Mouse (Mus musculus): ENCODE results near the gene Hes7. TPM values are rescaled to one million over a fixed set of nuclear protein-coding genes. Genes with fewer than 3 reads are reported as not detected.

Hes7 gene
- polyA plus RNA-seq, 1 experiment from 2014 or later: 0.70 TPM

DNA sequence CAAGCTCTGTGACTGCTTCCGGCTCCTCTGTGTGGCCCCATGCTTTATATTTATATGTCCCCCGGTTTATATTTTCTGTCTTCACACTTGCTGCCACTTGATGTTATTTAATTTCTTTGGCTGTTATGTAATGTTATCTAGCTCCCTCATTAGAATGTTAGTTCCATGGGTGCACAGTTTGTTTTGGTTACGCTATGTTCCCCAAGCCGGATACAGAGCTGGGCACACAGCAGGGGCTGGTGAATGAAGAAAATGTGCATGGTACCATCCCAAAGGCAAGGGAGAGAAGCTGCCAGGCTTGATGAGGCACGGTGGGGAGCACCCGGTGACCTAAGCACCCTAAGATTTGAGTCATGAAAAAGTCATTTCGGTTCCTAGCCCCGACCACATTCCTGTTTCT is 33.6 kb downstream of the Hes7 start:
- H3K27ac ChIP-seq (ENCODE audit: poor library complexity, severe bottlenecking): no peak overlapping the region
- ATAC-seq (ENCODE audit: insufficient number of reproducible peaks, low FRiP score): no peak
- 76% methylated on average over 8 of the region's 8 CpGs for WGBS
- no peak overlapping the region for H3K4me3 ChIP-seq
- no peak overlapping the region for H3K4me2 ChIP-seq
- H3K36me3 ChIP-seq: no peaks in the 10 kb centered on the region
- no peaks in the 10 kb centered on the region for H3K9me3 ChIP-seq (replicated peaks)
- peaks cover 16% of the 10 kb centered on the region; the same call in 1 of the 2 replicates for H3K4me1 ChIP-seq (replicated peaks)
- H3K9ac ChIP-seq: no peak overlapping the region
- H3K27me3 ChIP-seq (replicated peaks): peaks cover 67% of the 10 kb centered on the region

DNA sequence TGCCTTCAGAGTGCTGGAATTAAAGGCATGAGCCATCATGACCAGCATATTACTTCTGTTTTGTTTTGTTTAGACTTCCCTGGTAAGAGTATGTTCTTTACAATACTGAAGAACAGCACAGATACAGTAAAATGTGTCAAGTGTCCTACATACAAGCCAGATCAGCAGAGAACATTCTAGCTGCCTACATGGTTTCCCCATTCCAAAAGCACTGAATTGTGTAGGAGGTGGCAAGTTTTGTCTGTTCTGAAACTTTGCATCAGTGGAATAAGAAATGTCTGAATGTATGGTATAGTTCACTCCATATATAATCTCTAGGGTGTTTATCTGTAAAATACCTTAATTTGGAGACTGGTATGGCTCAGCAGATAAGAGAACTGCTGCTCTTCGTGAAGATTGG is 35.1 kb downstream of the Hes7 start:
- H3K9me3 ChIP-seq (replicated peaks): no peaks in the 10 kb centered on the region
- H3K27me3 ChIP-seq (replicated peaks): peaks cover 77% of the 10 kb centered on the region
- no peak overlapping the region for H3K4me3 ChIP-seq

DNA sequence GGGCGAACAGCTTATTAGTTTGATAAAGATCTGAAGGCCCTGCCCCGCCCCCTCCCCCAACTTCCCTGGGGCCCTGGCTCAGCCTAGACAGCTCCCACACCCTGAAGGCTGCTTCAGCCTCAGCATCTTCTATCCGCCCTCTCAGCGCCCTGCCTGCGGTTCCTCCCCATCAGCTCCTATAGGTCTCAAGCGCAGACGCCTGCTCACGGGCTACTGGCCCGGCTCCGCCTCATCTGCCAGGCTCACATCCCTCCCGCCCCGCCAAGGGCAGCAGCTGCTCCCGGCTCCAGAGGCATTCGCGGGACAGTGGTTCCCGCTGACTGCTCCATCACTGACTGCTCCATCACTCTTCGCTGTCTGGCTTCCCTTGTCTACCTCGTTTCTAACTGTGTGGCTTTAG is 36.6 kb downstream of the Hes7 start, which contains the start of gene Alox12b:
Gene Alox12b, plus strand, starts transcription at position 190 of the 400 bp plus-strand sequence.
- WGBS: 3% methylated on average over 18 of the region's 18 CpGs
- peak within 1 kb of the TSS; percentile 22 for H3K4me2 ChIP-seq
- no peaks in the 10 kb centered on the region for H3K9me3 ChIP-seq (replicated peaks)
- H3K9ac ChIP-seq: no peak within 1 kb of the TSS; the same call in 1 of the 2 replicates
- H3K4me1 ChIP-seq (replicated peaks): peaks cover 6% of the 10 kb centered on the region; the same call in 1 of the 2 replicates
- H3K27me3 ChIP-seq (replicated peaks): peaks cover 74% of the 10 kb centered on the region
- H3K27ac ChIP-seq (ENCODE audit: poor library complexity, severe bottlenecking): no peak within 1 kb of the TSS
- no peak for ATAC-seq (ENCODE audit: insufficient number of reproducible peaks, low FRiP score)
- H3K36me3 ChIP-seq: no peaks in the 10 kb centered on the region
- H3K4me3 ChIP-seq: 0 out of 2 replicates have a peak within 1 kb of the TSS, but pooled peaks have one; percentile 5

More for the DNA sequence above, 35.1 kb downstream of the Hes7 start:
- Histone ChIP-seq H3K36me3 (no peaks in the 10 kb centered on the region), H3K4me2 (no peak overlapping the region), H3K4me1 (replicated peaks) (peaks cover 10% of the 10 kb centered on the region; the same call in 1 of the 2 replicates), H3K27ac (ENCODE audit: poor library complexity, severe bottlenecking) (no peak overlapping the region), H3K9ac (no peak overlapping the region)
- 31% methylated on average over 1 of the region's 1 CpGs for WGBS
- ATAC-seq (ENCODE audit: insufficient number of reproducible peaks, low FRiP score): no peak

DNA sequence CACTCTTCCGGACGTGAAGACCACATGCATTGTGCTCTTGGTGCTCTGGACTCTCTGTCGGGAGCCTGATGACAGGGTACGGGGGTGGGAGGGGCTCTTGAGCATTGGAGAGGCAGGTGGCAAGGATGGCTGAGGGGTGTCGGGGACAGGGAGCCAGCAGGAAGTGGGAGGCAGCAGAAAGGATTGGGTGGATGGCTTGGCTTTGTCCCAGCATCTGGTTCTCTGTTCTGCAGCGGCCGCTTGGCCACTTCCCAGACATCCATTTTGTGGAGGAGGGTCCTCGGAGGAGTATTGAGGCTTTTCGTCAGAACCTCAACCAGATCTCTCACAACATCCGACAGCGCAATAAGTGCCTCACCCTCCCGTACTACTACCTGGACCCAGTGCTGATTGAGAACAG is 49.1 kb downstream of the Hes7 start:
- H3K27ac ChIP-seq (ENCODE audit: poor library complexity, severe bottlenecking): no peak overlapping the region
- no peak overlapping the region for H3K4me2 ChIP-seq
- H3K36me3 ChIP-seq: no peaks in the 10 kb centered on the region
- 81% methylated on average over 12 of the region's 12 CpGs for WGBS
- no peak for ATAC-seq (ENCODE audit: insufficient number of reproducible peaks, low FRiP score)
- 0 out of 2 replicates have a peak, but pooled peaks cover under 1% of the 10 kb centered on the region for H3K4me1 ChIP-seq (replicated peaks)
- no peaks in the 10 kb centered on the region for H3K9me3 ChIP-seq (replicated peaks)
- peaks cover 57% of the 10 kb centered on the region for H3K27me3 ChIP-seq (replicated peaks)
- no peak overlapping the region for H3K9ac ChIP-seq
- H3K4me3 ChIP-seq: no peak overlapping the region

DNA sequence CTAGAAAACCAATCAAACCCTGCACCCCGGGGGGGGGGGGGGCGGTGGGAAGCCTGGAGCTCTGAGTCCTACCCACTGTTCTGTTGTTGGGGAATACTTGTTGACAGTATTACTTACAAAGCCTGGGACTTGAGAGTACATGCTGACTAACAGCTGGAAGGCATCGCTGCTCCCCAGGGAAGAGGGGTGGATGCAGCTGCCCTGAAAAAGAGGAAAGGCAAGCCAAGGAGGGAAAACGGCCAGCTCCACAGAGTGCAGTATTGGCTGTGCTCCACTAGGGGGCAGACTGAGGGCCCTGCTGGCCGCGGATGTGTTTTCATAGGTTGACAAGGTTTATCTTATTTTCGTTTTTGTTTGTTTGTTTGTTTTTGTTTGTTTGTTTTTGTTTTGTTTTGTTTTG is 51.4 kb downstream of the Hes7 start:
- Histone ChIP-seq H3K9me3 (replicated peaks) (no peaks in the 10 kb centered on the region), H3K27me3 (replicated peaks) (peaks cover 35% of the 10 kb centered on the region), H3K27ac (ENCODE audit: poor library complexity, severe bottlenecking) (no peak overlapping the region), H3K4me3 (no peak overlapping the region), H3K4me2 (no peak overlapping the region), H3K36me3 (no peaks in the 10 kb centered on the region), H3K4me1 (replicated peaks) (0 out of 2 replicates have a peak, but pooled peaks cover 5% of the 10 kb centered on the region), H3K9ac (no peak overlapping the region)
- 32% methylated on average over 7 of the region's 7 CpGs for WGBS
- ATAC-seq (ENCODE audit: insufficient number of reproducible peaks, low FRiP score): no peak

DNA sequence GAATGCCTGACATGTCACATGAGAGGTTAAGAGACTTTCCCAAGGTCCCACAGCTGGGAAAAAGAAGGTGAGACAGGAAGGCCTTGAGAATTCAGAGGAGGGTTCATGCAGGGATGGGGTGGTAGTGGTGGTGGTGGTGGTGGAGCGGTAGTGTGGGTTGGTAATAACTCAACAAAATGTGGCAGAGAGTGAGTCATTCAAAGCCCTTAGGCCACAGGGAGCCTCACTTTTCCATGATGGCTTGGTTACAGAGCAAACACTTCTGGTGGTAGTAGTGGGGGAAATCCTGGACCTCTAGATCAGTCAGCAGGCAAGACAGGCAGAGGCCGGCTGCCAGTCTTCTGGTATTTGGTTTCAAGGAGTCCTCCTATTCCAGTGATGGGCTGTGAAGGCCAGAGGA is 52.4 kb downstream of the Hes7 start:
- H3K4me1 ChIP-seq (replicated peaks): 0 out of 2 replicates have a peak, but pooled peaks cover 5% of the 10 kb centered on the region
- H3K9ac ChIP-seq: no peak overlapping the region
- no peak for ATAC-seq (ENCODE audit: insufficient number of reproducible peaks, low FRiP score)
- no peak overlapping the region for H3K4me2 ChIP-seq
- 94% methylated on average over 2 of the region's 2 CpGs for WGBS
- no peak overlapping the region for H3K27ac ChIP-seq (ENCODE audit: poor library complexity, severe bottlenecking)
- no peaks in the 10 kb centered on the region for H3K9me3 ChIP-seq (replicated peaks)
- no peak overlapping the region for H3K4me3 ChIP-seq
- H3K36me3 ChIP-seq: no peaks in the 10 kb centered on the region
- peaks cover 27% of the 10 kb centered on the region for H3K27me3 ChIP-seq (replicated peaks)

Other genes starting within 250 kb of the Hes7 start
- gene Ndel1, start 248.5 kb upstream of the Hes7 start, polyA plus RNA-seq (2016; fragmentation: Nextera tagmentation; extraction: Ambion mirVana): 62.7 and 67.0 TPM in 2 replicates
- gene Rnf222, start 231.9 kb upstream of the Hes7 start, polyA plus RNA-seq (2016; fragmentation: Nextera tagmentation; extraction: Ambion mirVana): 0.17 TPM in 1 of 2 replicates, not detected in the other
- gene Rpl26, start 218.8 kb upstream of the Hes7 start, polyA plus RNA-seq (2016; fragmentation: Nextera tagmentation; extraction: Ambion mirVana): 640 and 666 TPM in 2 replicates
- not detected in 2 replicates for gene Odf4, start 193.3 kb upstream of the Hes7 start, polyA plus RNA-seq (2016; fragmentation: Nextera tagmentation; extraction: Ambion mirVana)
- gene Arhgef15, start 162.9 kb upstream of the Hes7 start, polyA plus RNA-seq (2016; fragmentation: Nextera tagmentation; extraction: Ambion mirVana): 13.3 TPM in 2 replicates
- gene Slc25a35, start 152.3 kb upstream of the Hes7 start, polyA plus RNA-seq (2016; fragmentation: Nextera tagmentation; extraction: Ambion mirVana): 1.4 and 2.2 TPM in 2 replicates
- gene Rangrf, start 145.2 kb upstream of the Hes7 start, polyA plus RNA-seq (2016; fragmentation: Nextera tagmentation; extraction: Ambion mirVana): 64.3 and 67.5 TPM in 2 replicates
- 20.7 and 21.5 TPM in 2 replicates for gene Pfas, start 111.9 kb upstream of the Hes7 start, polyA plus RNA-seq (2016; fragmentation: Nextera tagmentation; extraction: Ambion mirVana)
- gene Ctc1, start 104.5 kb upstream of the Hes7 start, polyA plus RNA-seq (2016; fragmentation: Nextera tagmentation; extraction: Ambion mirVana): 60.8 and 62.7 TPM in 2 replicates
- gene Aurkb, start 74.8 kb upstream of the Hes7 start, polyA plus RNA-seq (2016; fragmentation: Nextera tagmentation; extraction: Ambion mirVana): 79.4 and 85.9 TPM in 2 replicates
- gene Borcs6, start 60.7 kb upstream of the Hes7 start, polyA plus RNA-seq (2016; fragmentation: Nextera tagmentation; extraction: Ambion mirVana): 10.7 and 13.6 TPM in 2 replicates
- gene Tmem107, start 49.6 kb upstream of the Hes7 start, polyA plus RNA-seq (2016; fragmentation: Nextera tagmentation; extraction: Ambion mirVana): 30.6 and 31.5 TPM in 2 replicates
- 97.2 and 100 TPM in 2 replicates for gene Vamp2, start 31.9 kb upstream of the Hes7 start, polyA plus RNA-seq (2016; fragmentation: Nextera tagmentation; extraction: Ambion mirVana)
- 9.4 and 9.8 TPM in 2 replicates for gene Per1, start 25.2 kb upstream of the Hes7 start, polyA plus RNA-seq (2016; fragmentation: Nextera tagmentation; extraction: Ambion mirVana)
- gene 9130213A22Rik, start 2.2 kb downstream of the Hes7 start, polyA plus RNA-seq (2016; fragmentation: Nextera tagmentation; extraction: Ambion mirVana): 0.42 and 0.65 TPM in 2 replicates
- gene Aloxe3, start 5.5 kb downstream of the Hes7 start, polyA plus RNA-seq (2016; fragmentation: Nextera tagmentation; extraction: Ambion mirVana): 0.17 and 0.54 TPM in 2 replicates
- gene Alox12b, start 36.6 kb downstream of the Hes7 start, polyA plus RNA-seq (2016; fragmentation: Nextera tagmentation; extraction: Ambion mirVana): not detected in 2 replicates
- 1.2 and 1.4 TPM in 2 replicates for gene Alox8, start 77.4 kb downstream of the Hes7 start, polyA plus RNA-seq (2016; fragmentation: Nextera tagmentation; extraction: Ambion mirVana)
- 0.15 and 0.17 TPM in 2 replicates for gene Gucy2e, start 116.6 kb downstream of the Hes7 start, polyA plus RNA-seq (2016; fragmentation: Nextera tagmentation; extraction: Ambion mirVana)
- 18.6 and 21.8 TPM in 2 replicates for gene Cntrob, start 203.4 kb downstream of the Hes7 start, polyA plus RNA-seq (2016; fragmentation: Nextera tagmentation; extraction: Ambion mirVana)
- gene Trappc1, start 203.6 kb downstream of the Hes7 start, polyA plus RNA-seq (2016; fragmentation: Nextera tagmentation; extraction: Ambion mirVana): 168 and 176 TPM in 2 replicates
- gene Kcnab3, start 205.9 kb downstream of the Hes7 start, polyA plus RNA-seq (2016; fragmentation: Nextera tagmentation; extraction: Ambion mirVana): 0.87 and 0.98 TPM in 2 replicates
- gene Rnf227, start 220.1 kb downstream of the Hes7 start, polyA plus RNA-seq (2016; fragmentation: Nextera tagmentation; extraction: Ambion mirVana): 6.7 and 8.5 TPM in 2 replicates
- gene Chd3, start 249.0 kb downstream of the Hes7 start, polyA plus RNA-seq (2016; fragmentation: Nextera tagmentation; extraction: Ambion mirVana): 19.2 and 23.5 TPM in 2 replicates

Measured in heart, embryonic 12.5 days (tissue).